Mouse (Mus musculus): ENCODE results near the gene Krtcap2.

Krtcap2 gene

GRCm38 (mm10) chr3:89225321-89225815, 20.4 kb upstream of the Krtcap2 start:
- DNase-seq (ENCODE audit: low read depth, low spot score), result peak; percentile 53

- peak; percentile 92 for DNase-seq (ENCODE audit: low read depth, low spot score)
These were observed 19.8 kb upstream of the Krtcap2 start for GRCm38 (mm10) chr3:89225918-89226317.

- DNase-seq (ENCODE audit: low read depth, low spot score), result no peak
These were observed 19.4 kb upstream of the Krtcap2 start for GRCm38 (mm10) chr3:89226361-89226760.

DNA sequence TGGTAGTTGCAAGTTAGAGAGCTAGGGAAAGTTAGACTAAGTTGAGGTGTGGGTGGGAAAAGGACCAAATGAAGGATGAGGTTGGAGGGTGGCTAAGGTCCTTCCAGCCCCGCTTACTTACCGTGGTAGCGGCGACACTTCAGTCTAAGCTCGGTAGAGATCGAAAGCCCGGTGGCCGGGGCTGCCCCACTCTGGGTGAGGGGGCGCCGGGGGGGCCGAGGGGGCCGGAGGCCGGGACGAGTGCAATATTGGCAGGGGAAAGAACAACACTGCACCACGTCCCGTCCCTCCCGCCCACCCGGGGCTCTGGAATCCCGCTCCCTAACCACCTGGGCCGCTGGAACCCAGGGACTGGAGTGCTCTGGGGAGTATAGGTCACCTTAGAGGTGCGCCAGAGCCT, 18.9 kb upstream of the Krtcap2 start, which contains the start of gene Mtx1:
Gene Mtx1 (minus strand): TSS at position 189 of the 400 bp plus-strand sequence.
- no peak for DNase-seq (ENCODE audit: low read depth, low spot score)

GRCm38 (mm10) chr3:89227307-89228179, 18.2 kb upstream of the Krtcap2 start:
- peak; percentile 97 for DNase-seq (ENCODE audit: low read depth, low spot score)

DNA sequence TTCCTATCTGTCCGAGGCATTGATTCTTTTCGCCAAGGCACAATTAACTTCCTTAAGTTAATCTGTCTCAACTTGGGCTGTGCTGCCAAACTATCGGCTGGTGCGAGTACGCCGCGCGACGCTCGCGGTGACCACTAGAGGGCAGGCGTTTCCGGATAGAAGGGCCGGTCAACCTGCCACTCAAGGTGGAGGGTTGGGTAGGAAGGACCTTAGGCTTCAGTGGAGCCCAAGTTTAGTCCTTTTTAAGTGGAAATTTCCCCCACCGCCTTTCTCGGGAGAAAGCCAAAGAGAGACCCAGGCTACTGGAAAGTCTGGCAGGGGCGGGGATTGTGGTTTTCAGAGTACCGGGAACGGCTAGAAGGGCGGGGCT, 17.6 kb upstream of the Krtcap2 start:
- peak; percentile 95 for DNase-seq (ENCODE audit: low read depth, low spot score)

- DNase-seq (ENCODE audit: low read depth, low spot score), result no peak
These were observed 16.9 kb upstream of the Krtcap2 start, which contains the start of gene Muc1 for GRCm38 (mm10) chr3:89228836-89229235. Gene Muc1 (plus strand): TSS chr3:89229057.

DNA sequence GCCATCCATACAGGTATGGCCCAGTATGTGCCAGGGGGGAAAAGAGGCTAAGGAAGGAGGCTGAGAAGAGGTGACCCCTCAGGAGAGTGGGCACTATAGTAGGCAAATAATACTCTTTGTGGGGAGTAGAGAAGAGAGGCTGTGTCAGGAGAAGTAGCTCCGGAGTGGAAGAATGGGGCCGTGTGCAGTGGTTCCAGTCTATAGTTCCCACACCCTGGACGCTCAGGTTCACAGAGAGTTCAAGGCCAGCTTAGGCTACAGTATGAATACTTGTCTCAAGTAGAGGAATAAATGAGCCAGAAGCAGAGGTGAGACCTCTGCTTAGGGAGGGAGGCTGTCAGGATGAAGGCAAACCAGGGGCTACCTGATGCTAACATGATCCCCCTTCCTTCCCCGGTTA, 16.5 kb upstream of the Krtcap2 start:
- DNase-seq (ENCODE audit: low read depth, low spot score), result peak; percentile 83

GRCm38 (mm10) chr3:89230561-89230960, 15.2 kb upstream of the Krtcap2 start:
- DNase-seq (ENCODE audit: low read depth, low spot score), result no peak

- no peak for DNase-seq (ENCODE audit: low read depth, low spot score)
These were observed 14.4 kb upstream of the Krtcap2 start for GRCm38 (mm10) chr3:89231345-89231744.

GRCm38 (mm10) chr3:89231772-89232275, 13.9 kb upstream of the Krtcap2 start:
- no peak for DNase-seq (ENCODE audit: low read depth, low spot score)

DNA sequence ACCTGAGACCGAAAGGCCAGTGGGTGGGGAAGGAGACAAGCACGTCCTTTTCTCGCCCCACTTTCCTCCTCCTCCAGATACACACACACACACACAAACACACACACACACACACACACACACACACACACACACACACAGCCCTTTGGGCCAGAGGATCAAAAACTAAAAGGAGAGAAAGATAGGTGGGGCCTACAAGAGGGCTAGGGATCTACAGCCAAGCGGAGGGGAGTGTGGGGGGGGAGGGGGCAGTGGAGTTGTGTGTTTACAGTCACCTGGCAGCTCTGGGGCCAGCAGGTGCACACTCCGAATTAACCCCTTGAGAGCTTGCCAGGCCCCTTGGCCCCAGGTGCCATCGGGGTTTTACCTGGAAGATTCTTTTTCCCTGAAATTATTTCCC, 13.2 kb upstream of the Krtcap2 start:
- DNase-seq (ENCODE audit: low read depth, low spot score), result no peak

GRCm38 (mm10) chr3:89233562-89234110, 12.1 kb upstream of the Krtcap2 start:
- DNase-seq (ENCODE audit: low read depth, low spot score), result peak; percentile 63

- no peak for DNase-seq (ENCODE audit: low read depth, low spot score)
These were observed 9.2 kb upstream of the Krtcap2 start for GRCm38 (mm10) chr3:89236516-89236915.

GRCm38 (mm10) chr3:89237682-89238081, 8.1 kb upstream of the Krtcap2 start:
- no peak for DNase-seq (ENCODE audit: low read depth, low spot score)

DNA sequence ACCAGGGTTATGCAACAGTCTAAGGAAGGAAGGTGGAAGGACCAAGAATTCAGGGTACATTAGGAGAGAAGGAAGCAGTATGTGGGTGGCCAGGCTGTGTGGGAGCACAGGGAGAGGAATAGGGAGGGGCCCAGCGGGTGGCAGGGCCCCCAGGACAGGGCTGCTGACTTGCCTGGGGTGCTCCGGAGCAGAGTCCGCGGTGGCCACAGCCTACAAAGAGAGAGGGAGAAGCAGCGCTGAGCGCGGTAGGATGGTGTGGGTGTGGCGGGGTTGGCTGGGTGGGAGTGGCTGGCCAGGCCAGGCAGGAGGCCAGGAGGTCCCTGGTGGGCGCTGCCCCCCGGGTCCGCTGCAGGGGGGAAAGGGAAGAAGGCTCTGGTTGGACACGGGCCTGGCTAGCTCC, 7.3 kb upstream of the Krtcap2 start:
- DNase-seq (ENCODE audit: low read depth, low spot score), result no peak

DNA sequence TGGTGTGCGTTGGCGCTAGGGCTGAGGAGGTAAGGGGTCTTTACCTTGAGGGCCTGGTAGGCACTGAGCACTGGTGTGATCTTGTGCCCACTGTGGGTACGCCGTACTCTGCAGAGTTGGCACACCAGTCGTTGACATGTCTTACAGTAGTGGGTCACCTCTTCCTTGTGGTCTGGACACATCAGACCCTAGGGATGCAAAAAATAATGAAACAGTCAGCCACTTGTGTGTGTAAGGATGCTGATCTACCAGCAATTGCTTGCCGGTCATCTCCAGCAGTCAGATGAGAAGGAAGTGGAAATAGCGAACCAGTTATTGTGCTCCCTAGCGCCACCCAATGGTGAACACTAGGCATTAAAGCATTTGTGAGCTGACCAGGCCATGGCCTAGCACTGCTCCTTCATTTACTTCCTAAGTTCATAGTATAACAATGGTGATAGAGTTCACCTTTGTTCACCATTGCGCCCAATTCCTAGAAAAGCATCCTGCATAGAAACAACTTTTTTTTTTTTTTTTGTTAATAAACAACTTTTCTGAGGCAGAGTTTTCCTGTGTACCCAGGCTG, 3.4 kb upstream of the Krtcap2 start:
- peak; percentile 85 for DNase-seq (ENCODE audit: low read depth, low spot score)

- DNase-seq (ENCODE audit: low read depth, low spot score), result peak; percentile 82
These were observed 2.2 kb upstream of the Krtcap2 start for GRCm38 (mm10) chr3:89243609-89244008.

DNA sequence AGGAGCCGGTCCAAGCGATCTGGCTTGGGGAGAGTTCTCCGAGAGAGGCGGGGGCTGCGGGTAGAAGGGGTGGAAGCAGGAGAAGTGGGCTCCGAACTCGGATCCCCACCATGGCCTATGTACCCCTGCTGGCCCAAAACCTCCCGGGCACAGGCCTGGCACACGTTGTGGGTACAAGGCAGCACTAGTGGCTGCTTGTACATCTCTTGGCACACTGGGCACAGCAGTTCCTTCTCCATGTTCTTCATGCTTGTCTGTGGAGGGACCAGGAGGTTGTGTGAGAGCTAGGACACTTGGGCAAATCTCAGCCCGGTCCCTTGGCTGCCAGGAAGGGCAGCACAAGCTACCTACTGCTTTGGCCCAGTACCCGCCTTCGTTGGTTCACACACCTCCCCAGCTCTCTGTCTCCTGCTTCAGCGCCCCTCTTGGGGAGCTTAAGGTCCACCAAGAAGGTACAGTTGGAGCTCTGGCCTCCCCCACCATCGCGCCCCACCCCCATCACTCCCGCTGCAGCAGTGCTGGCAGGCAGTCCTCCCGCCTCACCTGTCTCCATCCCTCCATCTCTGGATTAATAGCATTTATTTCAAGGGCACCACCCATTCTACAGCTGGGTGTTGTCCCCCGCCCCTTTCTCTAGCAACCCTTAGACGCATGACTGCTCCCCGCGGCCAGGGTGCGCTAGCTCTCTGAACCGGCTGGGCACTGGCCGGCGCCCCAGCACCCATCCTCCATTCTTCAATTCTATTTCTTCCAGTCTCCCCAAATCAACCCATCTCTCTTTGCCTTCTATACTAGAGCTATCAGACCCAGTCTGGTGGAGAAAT, 1.4 kb upstream of the Krtcap2 start:
- DNase-seq (ENCODE audit: low read depth, low spot score), result no peak

DNA sequence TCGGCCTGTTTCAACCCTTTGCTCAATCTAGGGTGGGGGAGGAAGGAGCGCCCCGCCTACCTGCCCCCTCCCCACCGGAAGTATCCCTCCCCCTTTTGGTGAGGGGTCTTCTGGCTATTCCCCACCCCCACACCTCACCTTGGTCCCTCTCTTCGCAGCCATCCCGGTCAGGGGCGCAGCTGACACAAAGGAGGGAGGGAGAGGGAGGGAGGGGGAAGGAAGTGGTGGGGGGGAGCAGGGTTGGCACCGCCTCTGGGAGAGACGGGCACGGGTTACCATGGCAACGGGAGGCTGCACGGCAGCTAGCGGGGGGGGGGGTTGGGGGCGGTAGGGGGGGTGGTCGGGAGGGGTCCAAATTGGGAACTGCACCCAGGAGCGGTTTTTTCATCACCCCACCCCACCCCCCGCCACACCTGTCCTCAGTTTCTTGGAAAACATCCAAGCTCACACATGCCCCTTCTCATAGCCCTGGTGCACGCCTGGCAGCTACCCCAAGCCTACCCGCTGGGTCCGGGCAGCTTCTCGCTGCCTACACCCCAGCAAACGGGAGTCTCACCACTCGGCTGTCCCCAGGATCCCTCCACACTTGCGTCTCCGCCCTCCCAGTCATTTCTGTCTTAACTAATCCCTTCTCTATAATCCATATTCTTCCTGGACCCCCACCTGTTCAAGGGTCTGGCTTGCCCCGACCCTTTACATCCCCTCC, 631 bp upstream of the Krtcap2 start:
- DNase-seq (ENCODE audit: low read depth, low spot score), result no peak
